Mouse (Mus musculus) thymus, postnatal 10 days (tissue): Measurements from ENCODE around the gene Gm20388.

Experiments
- DNase-seq, 2 experiments: peaks; one replicate each; pipeline ENCODE4 v3.0.0; 2021; ENCODE audit warnings: low spot score in 2 of 2

Gene Gm20388

GRCm38 (mm10) chr8:123672648-123673047 is 3762.0 kb downstream of the Gm20388 start:
- DNase-seq, result no peak

- DNase-seq, result no peak
Measured at GRCm38 (mm10) chr8:123675611-123676010, 3765.0 kb downstream of the Gm20388 start.

GRCm38 (mm10) chr8:123678390-123678789 is 3767.7 kb downstream of the Gm20388 start:
- DNase-seq, result no peak

- no peak for DNase-seq
Measured at GRCm38 (mm10) chr8:123682073-123682761, 3771.6 kb downstream of the Gm20388 start.

- no peak for DNase-seq
Measured at GRCm38 (mm10) chr8:123683321-123683720, 3772.7 kb downstream of the Gm20388 start.

- DNase-seq, result no peak
Measured at GRCm38 (mm10) chr8:123684806-123685205, 3774.2 kb downstream of the Gm20388 start.

- no peak for DNase-seq
Measured at GRCm38 (mm10) chr8:123685477-123685876, 3774.8 kb downstream of the Gm20388 start.

GRCm38 (mm10) chr8:123687826-123688225 is 3777.2 kb downstream of the Gm20388 start:
- no peak for DNase-seq

- DNase-seq, result no peak
Measured at GRCm38 (mm10) chr8:123692165-123692962, 3781.7 kb downstream of the Gm20388 start.

- no peak for DNase-seq
Measured at GRCm38 (mm10) chr8:123696167-123696566, 3785.5 kb downstream of the Gm20388 start.

- no peak for DNase-seq
Measured at GRCm38 (mm10) chr8:123697329-123697728, 3786.7 kb downstream of the Gm20388 start.

- no peak for DNase-seq
Measured at GRCm38 (mm10) chr8:123700399-123701070, 3789.9 kb downstream of the Gm20388 start.

GRCm38 (mm10) chr8:123701952-123702587 is 3791.4 kb downstream of the Gm20388 start:
- no peak for DNase-seq

- no peak for DNase-seq
Measured at GRCm38 (mm10) chr8:123705376-123705775, 3794.7 kb downstream of the Gm20388 start.

GRCm38 (mm10) chr8:123707137-123707536 is 3796.5 kb downstream of the Gm20388 start:
- DNase-seq, result no peak

- DNase-seq, result no peak
Measured at GRCm38 (mm10) chr8:123708729-123709128, 3798.1 kb downstream of the Gm20388 start.

GRCm38 (mm10) chr8:123710335-123710734 is 3799.7 kb downstream of the Gm20388 start:
- DNase-seq, result no peak

- no peak for DNase-seq
Measured at GRCm38 (mm10) chr8:123714451-123714850, 3803.8 kb downstream of the Gm20388 start.

GRCm38 (mm10) chr8:123715916-123716592 is 3805.4 kb downstream of the Gm20388 start:
- DNase-seq, result no peak

- DNase-seq, result no peak
Measured at GRCm38 (mm10) chr8:123717104-123717503, 3806.5 kb downstream of the Gm20388 start.
